Mouse (Mus musculus) ovary, postnatal 14 days (tissue): ENCODE measurements around the gene Slc25a43.
"Not testable (repeated sequence)": the region's sequence is repeated elsewhere in the genome, so short reads cannot be mapped to it uniquely, and the experiment has no call there.

ENCODE experiments used
- DNase-seq: peaks from one replicate; pipeline ENCODE4 v3.0.0; 2022; ENCODE audit warnings: low spot score

Slc25a43 gene

DNA sequence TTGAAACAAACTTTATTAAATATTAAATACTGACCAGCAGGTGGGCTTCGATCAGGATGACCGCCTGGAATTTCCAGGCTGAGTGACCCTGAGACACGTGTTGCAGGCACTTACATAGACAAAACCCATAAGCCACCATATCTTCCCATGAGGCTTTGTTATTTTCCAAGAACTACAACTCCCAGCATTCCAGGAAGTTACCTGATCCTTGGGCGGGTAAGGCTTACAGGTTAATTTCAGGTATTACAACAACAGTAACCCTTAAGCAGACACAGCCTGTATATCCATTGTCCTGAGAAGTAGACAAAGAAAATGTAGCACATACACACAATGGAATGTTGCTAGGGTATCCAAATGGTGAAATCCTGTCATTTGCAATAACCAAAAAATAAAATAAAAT, 45.9 kb downstream of the Slc25a43 start:
- DNase-seq: no peak

- DNase-seq: no peak
Measured at GRCm38 (mm10) chrX:36794571-36794970, 51.1 kb downstream of the Slc25a43 start.

DNA sequence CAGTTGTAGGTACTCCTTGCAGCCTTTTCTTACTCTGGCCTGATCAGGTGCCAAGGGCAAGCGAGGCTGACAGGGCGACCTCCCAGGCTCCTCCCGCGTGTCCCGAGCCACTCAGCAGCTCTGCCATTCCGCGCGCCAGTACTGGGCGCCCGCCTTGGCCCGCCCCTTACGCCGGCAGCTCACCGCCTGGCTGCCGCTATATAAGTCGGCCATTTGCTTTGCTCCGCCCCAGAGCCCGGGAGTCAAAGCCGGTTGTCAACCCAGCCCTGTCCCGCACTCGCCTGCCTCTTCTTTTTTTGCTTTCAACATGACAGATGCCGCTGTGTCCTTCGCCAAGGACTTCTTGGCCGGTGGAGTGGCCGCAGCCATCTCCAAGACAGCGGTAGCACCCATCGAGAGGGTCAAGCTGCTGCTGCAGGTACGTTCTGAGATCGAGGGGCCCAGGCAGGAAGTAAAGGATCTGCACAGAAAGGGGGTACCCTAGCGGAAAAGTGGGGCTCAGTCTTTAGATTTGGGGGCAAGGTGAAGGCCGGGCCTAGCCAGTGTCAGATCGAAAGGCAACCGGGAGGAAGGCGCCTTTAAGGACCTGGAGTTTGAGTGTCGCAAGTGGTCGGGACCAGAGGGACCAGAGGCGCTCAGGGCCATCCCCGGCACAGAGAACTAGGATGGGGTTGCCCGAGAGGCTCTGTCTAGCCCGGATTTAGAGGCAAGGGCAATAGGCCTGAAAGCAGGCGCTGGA, 52.1 kb downstream of the Slc25a43 start, which contains the start of gene Slc25a5:
Gene Slc25a5, plus strand, starts transcription at position 228 of the 739 bp plus-strand sequence.
- DNase-seq: peak; percentile 55

GRCm38 (mm10) chrX:36796163-36796581, 52.7 kb downstream of the Slc25a43 start:
- DNase-seq: peak; percentile 70

GRCm38 (mm10) chrX:36796734-36797133, 53.3 kb downstream of the Slc25a43 start:
- DNase-seq: not testable (repeated sequence)

- DNase-seq: no peak
Measured at GRCm38 (mm10) chrX:36799131-36799879, 55.8 kb downstream of the Slc25a43 start.

GRCm38 (mm10) chrX:36803189-36803588, 59.7 kb downstream of the Slc25a43 start:
- no peak for DNase-seq

GRCm38 (mm10) chrX:36804196-36804595, 60.7 kb downstream of the Slc25a43 start:
- no peak for DNase-seq

- DNase-seq: no peak
Measured at GRCm38 (mm10) chrX:36805466-36806235, 62.2 kb downstream of the Slc25a43 start.

- DNase-seq: peak; percentile 72
Measured at GRCm38 (mm10) chrX:36807360-36808317, 64.2 kb downstream of the Slc25a43 start.

- DNase-seq: no peak
Measured at GRCm38 (mm10) chrX:36808318-36808683, 64.8 kb downstream of the Slc25a43 start.

DNA sequence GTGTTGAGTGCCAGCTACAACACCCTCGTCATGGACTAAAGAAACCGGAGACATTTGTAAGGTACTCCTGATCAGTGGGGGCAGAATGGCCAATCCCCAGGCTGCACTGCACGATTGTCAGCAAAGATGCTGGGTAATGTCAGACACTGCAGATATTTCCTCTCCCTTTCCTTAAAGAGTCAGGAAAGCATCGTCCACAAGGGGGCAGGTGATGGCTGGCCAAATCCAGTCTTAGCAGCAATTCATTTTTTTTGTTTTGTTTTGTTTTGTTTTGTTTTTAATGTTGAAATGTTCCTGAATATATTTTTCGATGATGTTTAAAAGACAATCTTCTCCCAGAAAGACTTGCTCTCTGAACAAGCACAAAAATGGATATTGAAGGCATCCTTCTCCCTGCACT, 67.9 kb downstream of the Slc25a43 start:
- no peak for DNase-seq

DNA sequence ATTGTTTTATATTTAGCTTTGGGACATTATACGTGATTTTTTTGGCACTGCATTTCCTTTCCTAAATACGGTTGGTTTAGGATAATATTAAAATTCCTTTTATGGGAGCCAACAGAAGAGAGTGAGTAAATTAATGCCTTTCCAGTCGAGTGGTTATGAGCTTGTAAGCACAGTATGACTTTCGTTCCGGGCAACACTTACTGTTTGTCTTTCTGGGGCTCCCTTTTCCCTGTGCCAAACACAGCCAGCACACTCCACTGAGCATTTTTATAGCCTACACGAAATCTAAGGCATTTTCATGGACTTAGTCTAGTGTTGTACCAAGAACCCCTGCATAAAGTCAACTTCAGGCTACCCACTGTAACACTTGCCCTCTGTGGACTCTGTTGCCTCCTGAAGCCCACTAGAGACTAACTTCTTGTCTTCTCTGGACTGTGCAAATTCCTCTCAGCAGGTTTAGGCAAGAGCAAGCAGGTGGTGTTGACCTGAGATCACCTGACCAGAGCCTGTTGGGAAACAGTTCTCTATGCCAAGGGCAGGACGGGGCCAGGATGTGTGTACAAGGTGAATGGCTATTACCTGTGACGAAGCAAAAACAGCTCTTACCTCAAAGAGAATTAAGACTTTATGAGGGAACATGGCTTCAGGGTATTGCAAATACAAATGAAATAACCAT, 70.8 kb downstream of the Slc25a43 start:
- no peak for DNase-seq

- no peak for DNase-seq
Measured at GRCm38 (mm10) chrX:36815022-36815421, 71.6 kb downstream of the Slc25a43 start.

DNA sequence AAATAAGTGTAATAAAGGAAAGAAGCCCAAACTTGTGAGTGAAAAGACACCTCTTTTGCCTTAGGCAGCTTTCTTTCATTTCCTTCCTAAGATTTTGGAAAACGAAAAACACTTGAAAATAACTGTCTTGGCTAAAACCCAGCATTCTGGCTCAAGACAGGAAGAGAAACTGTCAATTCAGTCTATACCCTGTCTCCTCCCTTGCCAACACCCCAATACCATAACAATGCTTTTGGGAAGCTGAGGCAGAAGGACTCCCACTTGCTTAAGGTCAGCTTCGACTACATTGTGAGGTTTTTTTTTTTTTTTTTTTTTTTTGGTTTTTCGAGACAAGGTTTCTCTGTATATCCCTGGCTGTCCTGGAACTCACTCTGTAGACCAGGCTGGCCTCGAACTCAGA, 72.0 kb downstream of the Slc25a43 start:
- DNase-seq: no peak

DNA sequence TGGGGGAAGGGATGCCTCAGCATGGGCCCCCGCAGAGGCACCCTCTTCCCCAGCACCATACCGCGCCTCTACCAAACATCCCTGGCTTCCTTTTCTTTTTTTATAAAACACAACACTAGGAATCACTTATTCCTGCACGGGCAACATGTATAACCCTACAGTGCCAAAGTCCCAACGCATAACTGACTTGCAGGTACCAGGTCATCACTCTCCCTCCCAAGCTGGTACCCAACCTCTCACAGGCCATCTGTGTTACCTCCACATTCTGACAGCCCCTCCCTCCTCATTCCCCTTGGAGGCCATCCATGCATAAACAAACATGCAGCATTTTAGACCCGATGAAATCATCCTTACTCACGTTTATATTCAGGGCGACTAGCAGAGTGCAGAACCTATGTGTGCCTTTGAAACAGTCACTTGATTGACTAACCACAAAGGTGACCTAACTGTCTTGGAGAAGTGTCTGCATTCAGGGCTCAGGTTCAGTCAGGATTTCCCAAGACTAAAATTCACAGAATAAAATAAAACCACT, 73.0 kb downstream of the Slc25a43 start:
- no peak for DNase-seq

DNA sequence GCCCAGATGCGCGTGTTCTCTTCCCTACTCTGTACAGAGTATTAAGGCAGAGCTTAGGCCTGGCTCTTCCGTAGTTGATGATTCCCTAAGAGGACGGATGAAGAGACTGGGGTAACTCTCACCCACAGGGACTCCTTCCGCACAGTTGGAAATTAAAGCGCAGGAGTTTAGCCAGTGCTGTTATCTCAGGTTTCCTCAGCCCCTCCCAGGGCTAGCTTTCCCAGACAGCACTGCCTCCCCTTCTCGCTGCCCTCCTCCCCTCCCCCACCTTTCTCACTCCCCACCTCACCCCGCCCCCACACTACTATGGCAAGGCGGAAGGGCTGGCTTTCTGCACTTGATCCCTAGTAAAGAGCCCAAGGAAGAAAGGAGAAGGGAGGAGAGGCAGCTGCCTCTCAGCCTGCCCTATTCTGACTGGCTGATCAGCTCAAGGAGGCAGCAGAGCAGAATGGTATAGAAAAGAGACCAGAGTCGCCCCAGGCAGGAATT, 73.5 kb downstream of the Slc25a43 start:
- DNase-seq: no peak

DNA sequence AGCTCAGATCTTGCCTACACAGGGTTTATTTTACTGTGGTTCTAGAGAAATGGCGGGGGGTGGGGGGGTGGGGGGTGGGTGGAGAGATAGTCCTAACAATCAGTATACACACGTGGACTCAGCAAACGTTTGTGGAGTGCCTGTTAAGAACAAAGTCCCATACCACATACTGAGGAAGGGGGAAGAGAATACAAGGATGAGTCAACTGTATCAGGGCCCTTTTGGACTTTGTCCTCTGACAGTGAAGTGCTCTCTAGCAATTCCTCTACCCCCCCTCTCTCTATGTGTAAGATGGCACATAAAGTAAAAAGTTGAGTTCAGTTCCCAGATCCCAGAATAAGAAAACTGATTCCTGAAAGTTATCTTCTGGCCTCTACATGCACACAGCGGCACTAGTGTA, 76.1 kb downstream of the Slc25a43 start:
- no peak for DNase-seq

DNA sequence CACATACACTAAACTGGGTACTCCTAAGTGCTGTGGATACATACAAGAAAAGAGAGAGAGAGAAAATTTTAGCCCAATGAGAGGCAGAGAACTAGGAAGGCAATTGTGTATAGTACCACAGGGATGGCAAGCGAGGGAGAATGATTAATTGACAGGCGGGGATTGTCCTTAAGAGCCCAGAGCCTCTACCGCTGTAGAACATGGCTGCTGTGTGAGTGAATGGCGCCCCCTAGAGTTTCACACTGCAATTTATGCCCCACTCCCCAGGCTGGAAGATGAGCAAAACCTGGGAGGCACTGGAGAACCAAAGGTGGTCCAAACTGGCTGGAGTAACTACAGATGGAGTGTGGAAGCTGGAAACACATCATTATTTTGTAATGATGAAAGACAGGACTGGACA, 76.7 kb downstream of the Slc25a43 start:
- no peak for DNase-seq

DNA sequence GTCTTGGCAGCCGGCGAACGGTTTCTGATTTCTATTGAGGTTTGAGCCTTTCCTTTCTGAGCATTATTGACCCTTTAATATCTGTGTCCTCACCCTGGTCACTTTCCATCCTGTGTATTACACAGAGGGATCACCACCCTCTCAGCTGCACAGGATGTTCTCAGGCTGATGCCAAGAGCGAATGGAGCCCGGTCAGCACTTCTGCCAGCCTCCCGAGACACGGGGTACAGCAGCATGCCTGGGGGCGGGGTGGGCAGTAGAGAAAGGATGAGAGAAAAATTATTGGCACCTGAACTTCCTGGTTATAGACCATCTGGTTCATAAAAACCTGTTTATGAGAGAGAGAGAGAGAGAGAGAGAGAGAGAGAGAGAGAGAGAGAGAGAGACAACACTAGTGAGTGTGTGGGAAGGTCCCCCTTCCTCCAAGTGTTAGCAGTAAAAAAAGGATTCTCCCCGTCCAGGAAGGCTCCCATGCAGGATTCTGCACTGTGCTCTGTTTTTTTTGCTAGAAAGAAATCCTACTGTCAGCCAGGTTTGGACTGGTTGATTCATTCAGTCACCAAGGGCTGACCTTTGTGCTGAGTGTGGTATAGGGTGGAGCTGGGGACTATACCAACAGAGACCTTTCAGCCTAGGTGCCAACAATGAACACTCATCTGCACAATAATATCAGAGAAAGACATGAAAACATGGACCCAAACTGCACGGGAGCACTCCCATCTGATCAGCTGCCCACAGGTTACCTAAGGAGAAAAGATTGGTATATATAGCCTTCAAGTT, 80.7 kb downstream of the Slc25a43 start:
- no peak for DNase-seq
